Mouse (Mus musculus): ENCODE measurements around the gene Bbs5.

GRCm38 (mm10) chr2:69631449-69631848 is 15.5 kb upstream of the Bbs5 start:
- peak; percentile 41 for TF ChIP-seq CTCF (IDR thresholded peaks at IDR 0.05; ENCODE audit: low read depth)
- no peak for TF ChIP-seq EP300 (optimal IDR thresholded peaks at IDR 0.05)
